Mouse (Mus musculus) lung, postnatal 10 days (tissue): ENCODE results near the gene Cntnap5b.
A peak's percentile ranks its signal among the peaks of the same experiment; 100 is the strongest.
"Not testable (repeated sequence)": the region's sequence is repeated elsewhere in the genome, so short reads cannot be mapped to it uniquely, and the experiment has no call there.

ENCODE experiments used
- DNase-seq: peaks from one replicate; pipeline ENCODE4 v3.0.0; 2021

Gene Cntnap5b

DNA sequence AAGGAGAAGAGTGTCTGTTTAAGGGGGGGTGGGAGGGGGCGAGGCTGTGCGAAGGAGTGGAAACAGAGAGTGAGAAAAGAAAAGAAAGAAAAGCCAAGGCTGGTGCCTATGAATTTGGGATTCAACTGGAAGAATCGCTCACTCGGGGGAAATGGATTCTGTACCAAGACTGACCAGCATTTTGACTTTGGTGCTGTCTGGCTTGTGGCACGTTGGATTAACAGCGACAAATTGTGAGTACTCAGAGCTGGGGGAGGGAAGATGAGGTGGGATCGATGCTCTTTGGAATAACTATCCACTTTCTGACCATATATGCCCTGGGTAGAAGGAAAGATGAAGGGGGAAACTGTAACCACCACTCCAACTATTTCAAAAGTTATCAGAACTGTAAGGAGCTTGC, at the start of gene Cntnap5b:
Gene Cntnap5b, plus strand, starts transcription at position 152 of the 400 bp plus-strand sequence.
- DNase-seq = no peak

DNA sequence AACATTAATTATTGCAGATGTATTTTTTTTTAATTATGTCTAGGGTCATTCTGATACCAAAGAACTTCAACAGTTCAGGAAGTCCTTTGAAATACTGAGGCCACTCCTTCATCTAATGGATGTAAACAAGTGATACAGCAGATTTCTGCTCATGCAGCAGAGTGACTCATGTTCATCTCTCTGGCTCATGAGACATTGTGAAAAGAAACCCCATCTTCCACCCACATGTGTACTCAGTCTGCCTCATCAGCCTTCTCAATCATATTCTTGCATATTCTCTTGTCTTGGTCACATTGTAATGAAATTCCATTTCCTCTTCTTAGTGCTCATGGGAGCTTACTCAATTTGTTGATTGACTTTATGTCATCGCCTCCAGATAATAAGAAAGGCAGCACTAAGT, 12.6 kb upstream of the Cntnap5b start:
- DNase-seq = no peak

DNA sequence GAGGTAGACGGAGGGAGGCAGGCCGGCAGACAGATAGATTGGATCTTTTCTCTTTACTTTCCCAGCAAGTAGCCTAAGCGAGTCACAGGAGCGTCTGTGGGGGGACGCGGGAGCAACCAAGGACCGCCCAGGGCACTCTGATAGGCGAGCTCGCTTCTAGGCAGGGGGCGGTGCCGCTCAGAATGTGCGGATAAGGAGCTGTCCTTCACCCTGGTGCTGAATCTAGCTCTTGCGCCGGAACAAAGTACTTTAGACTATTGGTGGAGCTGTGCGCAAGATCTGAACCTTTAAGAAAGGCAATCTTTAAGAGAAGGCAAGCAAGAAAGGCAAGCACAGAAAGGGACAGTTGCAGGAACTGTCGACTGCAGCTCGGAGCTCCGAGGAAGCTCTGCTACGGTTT, 382 bp upstream of the Cntnap5b start:
- DNase-seq = peak; percentile 34

DNA sequence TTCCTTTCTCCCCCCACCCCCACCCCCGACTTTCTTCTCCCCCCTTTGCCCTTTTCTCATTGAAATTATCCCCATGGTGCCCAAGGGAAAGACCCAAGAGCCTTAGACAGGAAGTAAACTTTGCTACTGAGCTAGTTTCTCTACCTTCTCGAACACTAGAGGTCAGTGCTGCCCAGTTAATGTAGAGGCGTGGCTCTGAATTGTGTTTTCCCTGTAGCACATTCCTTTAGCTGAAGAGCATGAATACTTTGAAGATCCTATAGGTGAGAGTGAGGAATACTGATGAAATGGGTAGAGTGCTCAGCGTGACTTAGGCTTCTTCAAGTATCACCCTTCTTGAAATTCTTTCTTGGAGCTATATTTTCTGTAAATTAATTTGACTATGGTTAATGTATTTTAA, 1.6 kb downstream of the Cntnap5b start:
- no peak for DNase-seq

DNA sequence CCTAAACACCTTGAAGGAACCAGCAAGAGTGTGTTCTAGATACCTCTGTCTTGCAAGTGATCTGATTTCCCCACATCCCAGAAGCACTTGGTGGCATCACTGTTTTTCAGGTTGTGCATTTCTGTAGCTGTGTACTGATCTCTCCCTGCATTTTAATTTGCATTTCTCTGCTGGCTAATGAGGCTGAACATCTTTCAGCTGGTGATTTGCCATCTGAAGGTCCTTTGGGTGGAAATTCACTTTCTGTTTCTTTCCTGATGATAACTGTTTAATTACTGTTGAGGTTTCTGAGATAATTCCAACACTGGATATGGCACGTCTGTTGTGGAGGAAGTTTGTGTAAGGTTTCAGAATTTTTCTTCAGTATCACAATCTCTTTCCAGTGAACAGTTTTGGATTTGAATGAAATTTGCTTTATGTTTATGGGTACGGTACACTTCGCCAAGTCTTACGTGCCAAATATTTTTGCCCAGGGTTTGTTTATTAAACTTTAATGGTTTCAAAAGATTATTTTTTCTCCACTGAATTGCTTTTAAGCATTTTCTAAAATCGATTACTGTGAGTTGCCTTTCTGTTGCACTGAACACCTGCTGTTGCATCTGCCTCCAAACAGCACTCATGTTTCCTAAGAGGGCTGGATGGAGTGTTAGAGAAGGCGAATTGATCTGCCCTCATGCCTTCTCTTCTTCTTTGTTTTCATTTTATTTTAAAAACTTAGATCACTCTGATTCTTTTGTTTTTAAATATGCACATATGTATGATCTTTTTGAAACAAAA, 41.0 kb downstream of the Cntnap5b start:
- no peak for DNase-seq

DNA sequence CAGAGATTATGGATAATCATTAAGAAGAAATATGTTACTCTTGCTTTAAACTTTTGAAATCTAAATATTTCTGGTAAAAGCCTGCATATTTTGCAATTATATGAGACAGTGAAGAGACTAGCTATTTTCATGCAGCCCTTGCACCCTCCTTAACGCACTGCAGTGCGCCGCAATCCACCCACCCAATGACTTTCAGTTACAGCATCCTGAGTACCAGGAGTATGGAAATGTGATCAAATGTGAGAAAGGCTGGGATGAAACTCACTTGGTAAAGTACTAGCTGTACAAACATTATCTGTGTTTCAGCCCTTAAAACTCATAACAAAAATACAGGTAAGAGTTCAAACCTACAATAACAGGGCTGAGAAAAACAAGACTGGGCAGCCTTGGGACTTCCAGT, 99.8 kb downstream of the Cntnap5b start:
- no peak for DNase-seq

DNA sequence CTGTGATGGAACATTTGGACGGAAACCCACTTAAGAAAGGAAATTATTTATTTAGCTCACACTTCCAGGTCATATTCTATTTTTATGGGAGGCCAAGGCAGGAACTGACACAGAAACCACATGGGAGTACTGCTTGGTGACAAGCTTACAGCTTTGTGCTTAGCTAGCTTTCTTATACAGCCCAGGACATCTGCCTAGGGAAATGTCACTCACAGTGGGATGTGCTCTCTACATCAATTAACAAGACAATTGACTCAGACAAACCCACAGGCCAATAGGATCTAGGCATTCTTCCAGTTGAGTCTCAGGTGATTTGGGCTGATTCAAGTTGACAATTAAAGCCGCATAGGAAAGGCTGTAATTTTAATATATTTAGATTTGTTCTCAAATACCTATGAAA, 135.2 kb downstream of the Cntnap5b start:
- DNase-seq = no peak

DNA sequence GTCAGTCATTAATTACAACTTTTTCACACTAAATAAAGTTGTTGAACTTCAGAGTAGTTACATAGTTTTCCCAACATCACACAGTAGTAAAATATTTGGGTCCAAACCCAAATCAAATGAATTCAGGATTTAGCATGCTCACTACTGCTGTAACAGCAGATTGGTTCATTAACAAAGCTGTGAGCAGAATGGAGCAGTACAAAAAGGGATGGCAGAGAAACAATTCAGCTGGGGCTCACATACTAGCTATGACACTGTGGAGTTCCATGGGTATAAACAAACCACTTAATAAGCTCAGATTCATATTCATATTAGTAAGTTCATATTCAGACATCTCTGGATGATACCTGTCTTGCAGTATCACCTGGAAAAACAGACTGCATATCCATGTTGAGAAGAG, 170.9 kb downstream of the Cntnap5b start:
- DNase-seq = no peak

DNA sequence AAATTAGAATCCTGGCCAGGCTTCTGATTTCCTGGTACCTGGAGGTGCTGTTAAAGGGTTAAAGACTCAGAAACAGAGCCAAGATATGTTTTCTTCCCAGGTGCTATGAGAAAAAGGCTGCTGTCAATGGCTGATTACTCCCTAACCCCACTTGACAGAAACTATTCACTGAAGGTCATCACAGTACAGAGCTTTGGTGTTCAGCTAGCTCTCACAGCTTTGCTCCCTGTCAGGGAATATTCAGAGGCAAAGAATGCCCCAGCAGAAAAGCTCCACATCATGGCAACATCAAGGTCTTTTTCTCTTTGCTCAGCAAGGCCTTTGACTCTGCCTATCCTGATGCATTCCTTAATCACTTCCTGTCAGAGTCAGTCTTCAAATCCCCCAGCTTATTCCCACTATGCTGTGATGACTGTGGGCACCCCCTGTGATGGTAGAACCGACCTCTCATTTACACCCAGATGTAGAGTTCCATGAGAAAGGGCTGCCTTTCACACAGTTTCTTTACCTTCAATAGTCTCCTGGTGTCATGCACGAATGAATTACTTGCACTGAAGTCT, 186.9 kb downstream of the Cntnap5b start:
- no peak for DNase-seq

DNA sequence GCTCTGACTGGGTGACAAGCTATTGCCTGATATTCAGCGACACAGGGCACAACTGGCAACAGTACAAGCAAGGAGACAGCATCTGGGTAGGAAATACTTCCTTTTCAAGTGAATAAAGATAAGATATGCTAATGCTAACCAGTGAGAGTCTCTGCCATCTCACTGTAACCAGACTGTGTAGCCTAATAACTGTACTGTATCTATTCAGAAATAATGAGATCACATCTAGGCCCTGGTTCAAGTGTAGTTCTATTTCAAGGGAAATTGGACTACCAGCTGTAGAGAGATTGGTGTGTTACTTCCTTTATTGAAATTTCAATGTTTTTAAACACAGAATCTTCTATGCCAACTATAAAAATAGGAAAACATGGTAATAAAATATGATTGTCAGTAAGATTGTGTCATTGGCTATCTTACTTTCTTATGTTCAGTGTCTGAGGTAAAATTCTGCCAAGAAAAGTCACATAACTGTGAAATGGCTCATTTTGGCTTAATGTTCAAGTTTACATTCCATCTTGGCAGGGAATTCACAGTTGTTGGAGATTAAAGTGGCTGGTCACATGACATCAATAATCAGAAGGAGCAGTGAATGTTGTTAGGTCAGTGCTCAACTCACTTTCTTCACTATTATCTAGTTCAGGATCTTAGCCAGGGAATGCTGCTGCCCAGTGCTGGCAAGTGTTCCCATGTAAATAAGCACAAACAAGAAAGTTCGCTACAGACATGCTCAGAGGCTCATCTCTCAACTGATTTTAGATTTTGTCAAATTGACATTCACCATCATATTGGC, 194.9 kb downstream of the Cntnap5b start:
- no peak for DNase-seq

DNA sequence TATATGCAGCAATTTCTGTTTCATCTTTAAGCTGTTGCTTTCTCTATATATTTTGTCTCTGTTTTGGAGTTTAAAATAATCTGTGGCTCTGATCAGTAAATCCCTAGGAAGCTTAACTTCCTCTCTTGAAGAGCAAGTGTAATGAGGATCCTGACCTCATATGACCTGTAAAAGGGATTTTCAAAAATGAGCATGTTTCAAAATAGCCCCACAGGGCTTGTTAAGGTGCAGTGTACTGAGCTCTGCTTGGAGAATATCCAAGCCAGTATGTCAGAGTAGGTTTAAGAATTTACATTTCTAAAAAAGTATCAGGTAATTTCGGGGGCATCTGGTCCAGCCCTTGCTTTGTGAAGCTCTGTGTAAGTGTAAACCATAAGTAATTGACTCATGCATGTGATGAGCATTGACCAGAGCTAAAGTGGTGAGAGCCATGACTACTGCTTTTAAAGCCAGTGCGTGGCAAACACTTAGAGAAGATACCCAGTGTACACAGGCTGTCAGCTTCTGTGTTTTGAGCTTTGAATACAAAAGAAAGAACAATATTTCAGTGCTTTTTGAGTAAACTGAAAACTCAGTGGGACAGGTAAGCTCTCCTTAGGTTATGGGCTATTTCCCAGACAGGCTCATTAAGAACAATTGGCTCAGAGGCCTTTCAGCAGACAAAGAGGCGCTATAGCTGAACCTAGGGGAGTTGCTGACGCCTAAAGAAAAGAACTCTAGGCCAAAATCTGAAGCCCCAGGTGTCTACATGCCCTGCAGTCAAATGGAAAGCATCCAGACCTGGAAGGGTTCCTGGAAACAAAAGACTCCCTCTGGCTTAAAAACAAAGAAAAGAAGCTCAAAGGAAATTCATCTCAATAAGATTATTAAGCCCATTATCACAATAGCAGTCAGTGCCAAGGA, 197.9 kb downstream of the Cntnap5b start:
- no peak for DNase-seq

DNA sequence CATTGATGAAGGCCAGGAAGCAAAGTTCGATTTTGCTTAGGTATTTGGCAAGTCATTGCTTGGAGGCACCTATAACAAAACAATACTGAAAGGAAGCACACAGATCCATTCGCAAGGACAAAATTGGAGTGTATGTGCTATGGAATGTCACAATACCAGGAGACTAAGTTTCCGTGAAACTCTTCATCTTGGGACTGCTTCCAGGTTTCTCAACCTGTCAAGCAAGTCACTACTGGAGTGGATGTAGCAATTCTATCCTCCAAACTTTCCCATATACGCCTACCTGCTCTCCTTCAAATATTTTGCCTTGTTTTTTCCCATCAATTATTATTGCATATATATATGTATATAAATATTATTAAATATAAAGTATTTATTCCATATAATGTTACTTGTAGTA, 228.7 kb downstream of the Cntnap5b start:
- DNase-seq = not testable (repeated sequence)

DNA sequence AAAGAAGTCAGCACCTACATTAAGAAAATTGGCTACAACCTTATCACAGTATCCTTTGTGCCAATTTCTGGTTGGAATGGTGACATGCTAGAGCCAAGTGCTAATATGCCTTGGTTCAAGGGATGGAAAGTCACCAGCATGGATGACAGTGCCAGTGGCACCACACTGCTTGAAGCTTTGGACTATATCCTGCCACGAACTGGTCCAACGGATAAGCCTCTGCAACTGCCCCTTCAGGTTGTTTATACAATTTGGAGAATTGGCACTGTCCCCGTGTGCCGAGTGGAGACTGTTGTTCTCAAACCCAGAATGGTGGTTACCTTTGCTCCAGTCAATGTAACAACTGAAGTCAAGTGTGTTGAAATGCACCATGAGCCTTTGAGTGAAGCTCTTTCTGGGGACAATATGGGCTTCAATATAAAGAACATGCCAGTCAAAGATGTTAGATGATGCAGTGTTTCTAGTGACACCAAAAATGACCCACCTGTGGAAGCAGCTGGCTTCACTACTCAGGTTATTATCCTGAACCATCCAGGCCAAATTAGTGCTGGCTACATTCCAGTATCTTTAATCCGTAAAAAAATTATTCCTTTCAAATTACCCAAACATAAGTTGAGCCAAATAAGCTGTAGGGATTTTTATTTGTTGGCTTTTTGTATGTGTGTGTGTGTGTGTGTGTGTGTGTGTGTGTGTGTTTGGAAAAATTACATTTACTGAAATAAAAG, 233.6 kb downstream of the Cntnap5b start:
- DNase-seq = no peak

DNA sequence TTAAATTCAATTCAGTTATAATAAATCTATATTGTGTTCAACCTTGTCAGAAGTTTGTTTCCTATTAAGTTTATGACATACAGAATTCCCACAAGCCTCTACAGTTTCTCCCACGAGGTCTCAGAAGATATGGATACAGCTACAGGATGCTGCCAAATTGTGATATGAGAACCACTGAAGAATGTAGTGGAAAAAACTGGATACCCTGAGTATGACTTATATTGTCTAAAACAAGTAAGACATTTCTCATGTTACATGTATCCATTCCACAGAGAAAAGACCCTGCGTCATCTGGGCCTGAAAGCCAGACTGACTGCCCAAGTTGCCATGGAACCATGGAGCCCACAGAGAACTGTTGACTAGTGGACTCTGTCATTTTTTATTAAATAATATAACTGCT, 269.2 kb downstream of the Cntnap5b start:
- DNase-seq = no peak

DNA sequence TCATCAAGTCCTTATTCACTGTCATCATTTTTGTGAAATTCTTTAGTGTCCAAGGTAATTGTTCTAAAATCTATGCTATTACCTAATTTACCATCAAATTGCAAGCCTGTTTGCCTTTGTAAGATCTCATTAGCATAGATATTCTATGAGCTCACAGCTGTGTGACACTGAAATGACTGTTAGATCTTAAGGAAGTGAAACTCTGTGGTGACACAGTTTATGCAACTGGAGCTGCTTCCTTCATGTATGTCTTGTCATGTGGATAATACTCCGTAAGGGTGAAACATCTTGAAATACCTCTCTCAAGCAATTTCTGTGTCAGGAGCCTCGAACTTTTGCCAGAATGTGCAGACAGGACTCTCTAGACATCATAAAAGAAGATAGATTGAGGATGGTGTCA, 307.2 kb downstream of the Cntnap5b start:
- no peak for DNase-seq

DNA sequence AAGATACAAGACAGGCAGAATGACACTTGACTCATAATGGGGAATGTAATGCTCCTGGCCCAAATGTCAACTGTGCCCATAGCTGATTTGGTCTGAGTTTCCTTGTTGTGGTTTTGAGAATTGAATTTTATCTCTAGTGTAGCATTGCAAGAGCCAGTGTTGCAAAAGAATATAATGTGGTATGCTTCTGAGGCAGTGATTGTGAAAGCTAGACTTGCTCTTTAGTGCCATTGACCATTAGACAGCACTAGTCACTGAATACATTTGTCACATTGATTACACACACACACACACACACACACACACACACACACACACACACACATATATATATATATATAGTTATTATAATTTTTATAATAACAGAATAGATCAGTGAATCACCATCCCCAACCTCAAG, 328.0 kb downstream of the Cntnap5b start:
- no peak for DNase-seq

DNA sequence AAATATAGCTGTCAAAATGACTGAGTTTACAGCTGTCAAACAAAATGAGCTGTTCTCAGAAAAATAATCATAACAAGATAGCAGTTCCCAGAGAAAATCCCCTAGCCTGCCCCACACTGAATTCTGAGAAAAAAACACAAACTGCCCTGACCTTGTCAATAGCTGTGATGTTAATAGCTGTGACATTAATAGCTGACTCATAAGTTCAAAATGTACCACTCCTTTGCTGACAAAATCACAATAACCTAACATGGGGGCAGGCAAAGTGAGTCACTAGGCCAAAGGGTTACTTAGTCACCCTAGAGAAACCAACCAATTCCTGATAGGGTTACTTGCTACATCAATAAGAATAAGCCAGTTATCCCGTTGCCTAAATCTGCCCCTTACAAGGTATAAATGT, 328.5 kb downstream of the Cntnap5b start:
- DNase-seq = no peak

DNA sequence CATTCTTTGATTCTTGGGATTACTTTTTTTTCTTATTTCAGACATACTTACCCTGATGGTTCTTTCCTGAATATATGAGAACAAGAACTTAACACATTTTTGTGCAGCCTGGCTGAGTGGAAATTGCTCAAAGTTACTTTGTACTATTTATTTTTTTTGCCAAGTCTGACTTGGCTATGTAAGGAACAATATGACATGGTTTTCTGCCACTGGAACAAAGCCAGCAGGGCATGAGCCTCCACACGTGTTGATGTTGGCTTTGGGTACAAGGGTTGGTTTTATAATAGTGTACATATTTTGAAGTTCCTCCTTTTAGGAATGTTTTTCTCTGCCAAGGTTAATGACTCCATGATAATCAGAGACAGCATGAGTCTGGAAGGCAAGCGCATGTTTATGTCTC, 331.8 kb downstream of the Cntnap5b start:
- no peak for DNase-seq

DNA sequence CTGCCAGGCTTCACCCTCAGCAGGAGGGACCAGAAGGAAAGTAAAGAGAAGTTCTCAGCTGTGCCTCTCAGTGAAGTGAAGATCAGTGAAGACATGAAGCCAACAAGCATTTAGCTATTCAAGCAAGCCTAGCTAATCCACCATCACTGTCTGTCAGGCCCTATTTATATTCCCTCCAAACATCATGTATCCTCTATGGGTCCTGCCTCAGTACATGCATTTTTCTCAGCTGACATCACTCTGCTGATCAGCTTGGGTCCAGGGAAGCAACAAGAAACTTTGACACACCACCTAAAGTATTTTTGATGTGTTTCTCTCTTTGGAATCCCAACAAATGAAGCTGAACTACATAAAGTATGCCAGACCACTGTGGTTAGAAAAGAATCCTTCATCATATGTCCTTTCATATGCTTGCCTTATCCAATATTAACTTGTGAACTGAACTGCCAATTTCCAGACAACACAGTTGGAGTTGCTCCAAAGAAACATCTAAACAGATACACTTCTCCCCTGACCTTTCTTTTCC, 349.9 kb downstream of the Cntnap5b start:
- DNase-seq = no peak

DNA sequence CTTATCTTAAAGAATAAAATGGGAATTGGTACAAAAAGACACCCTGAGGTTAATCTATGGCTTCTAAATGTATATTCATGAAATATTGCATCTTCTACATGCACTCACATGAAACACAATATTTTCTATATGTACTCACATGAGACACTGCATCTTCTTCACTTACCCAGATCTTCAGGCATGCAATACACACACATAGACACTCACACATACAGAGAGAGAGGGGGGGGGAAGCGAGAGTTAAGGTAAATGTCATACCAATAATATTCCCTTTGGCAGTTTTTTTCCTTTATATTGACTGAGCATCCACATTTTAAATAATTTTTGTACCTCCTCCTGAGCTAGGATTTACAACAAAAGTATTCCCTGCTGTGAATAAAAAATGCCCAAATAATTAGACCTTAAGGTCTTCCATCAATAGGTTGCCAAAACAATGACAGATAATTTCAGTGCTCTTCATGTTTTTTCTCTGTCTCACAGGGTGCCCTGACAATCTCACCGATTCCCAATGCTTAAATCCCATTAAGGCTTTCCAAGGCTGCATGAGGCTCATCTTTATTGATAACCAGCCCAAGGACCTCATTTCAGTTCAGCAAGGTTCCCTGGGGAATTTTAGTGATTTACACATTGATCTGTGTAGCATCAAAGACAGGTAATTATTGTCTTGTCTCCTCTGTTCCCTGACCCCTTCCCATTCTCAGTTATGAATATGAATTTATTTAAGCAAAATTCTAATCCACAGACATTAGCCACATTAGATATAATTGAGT, 391.2 kb downstream of the Cntnap5b start:
- no peak for DNase-seq

DNA sequence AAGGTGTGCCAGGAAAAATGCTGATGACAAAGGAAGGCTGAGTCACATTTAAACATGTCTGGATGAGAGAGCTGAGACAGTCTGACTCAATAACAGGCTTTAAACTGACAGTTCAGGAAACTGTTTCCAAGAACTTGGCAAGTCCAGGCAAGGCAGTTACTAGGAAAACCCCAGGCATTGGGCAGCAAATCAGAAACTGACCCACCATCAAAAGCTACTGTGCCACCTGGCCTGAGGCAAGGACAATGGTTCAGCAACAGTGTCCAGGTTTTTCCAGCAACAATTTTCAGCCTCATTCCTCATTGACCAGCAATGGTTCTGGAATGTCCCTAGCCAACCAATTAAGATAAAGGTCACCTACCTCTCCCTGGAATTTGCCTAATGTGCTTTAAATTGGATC, 399.0 kb downstream of the Cntnap5b start:
- DNase-seq = no peak
